Mouse (Mus musculus): ENCODE measurements around the gene Nexn. TPM values are rescaled to one million over a fixed set of nuclear protein-coding genes. Genes with fewer than 3 reads are reported as not detected.

The Nexn gene
- polyA plus RNA-seq, 1 experiment from 2014 or later, result 6.1 TPM

- Histone ChIP-seq H3K4me2 (replicated peaks; ENCODE audit: low read depth, low read length) (peak overlapping the region; percentile 23; the same call in 1 of the 2 replicates), H3K9ac (ENCODE audit: low read depth, low read length) (no peak overlapping the region), H3K4me3 (ENCODE audit: low read depth, low read length) (peak overlapping the region; percentile 13; the same call in 1 of the 2 replicates), H3K9me3 (ENCODE audit: control insufficient read depth, low read length) (no peaks in the 10 kb centered on the region), H3K27me3 (ENCODE audit: control insufficient read depth, insufficient read depth, low read length) (no peaks in the 10 kb centered on the region), H3K27ac (ENCODE audit: low read depth, low read length) (no peak overlapping the region), H3K4me1 (replicated peaks; ENCODE audit: control insufficient read depth, insufficient read depth, low read length) (peaks cover 11% of the 10 kb centered on the region; the same call in 1 of the 2 replicates), H3K36me3 (ENCODE audit: control insufficient read depth, insufficient read depth, low read length) (no peaks in the 10 kb centered on the region)
- 81% methylated on average over 3 of the region's 3 CpGs for WGBS
- ATAC-seq (ENCODE audit: low FRiP score), result no peak
- DNase-seq (ENCODE audit: low spot score), result no peak
Observed at GRCm38 (mm10) chr3:152213416-152213815, 52.7 kb downstream of the Nexn start.

- DNase-seq (ENCODE audit: low spot score) (no peak), ATAC-seq (ENCODE audit: low FRiP score) (no peak)
- Histone ChIP-seq H3K27me3 (ENCODE audit: control insufficient read depth, insufficient read depth, low read length) (no peaks in the 10 kb centered on the region), H3K4me1 (replicated peaks; ENCODE audit: control insufficient read depth, insufficient read depth, low read length) (peaks cover 11% of the 10 kb centered on the region; the same call in 1 of the 2 replicates), H3K9ac (ENCODE audit: low read depth, low read length) (peak overlapping the region; percentile 100), H3K36me3 (ENCODE audit: control insufficient read depth, insufficient read depth, low read length) (no peaks in the 10 kb centered on the region), H3K27ac (ENCODE audit: low read depth, low read length) (no peak overlapping the region), H3K9me3 (ENCODE audit: control insufficient read depth, low read length) (no peaks in the 10 kb centered on the region), H3K4me2 (replicated peaks; ENCODE audit: low read depth, low read length) (peak overlapping the region; percentile 86), H3K4me3 (ENCODE audit: low read depth, low read length) (peak overlapping the region; percentile 98)
- WGBS, result 50% methylated on average over 7 of the region's 7 CpGs
Observed at GRCm38 (mm10) chr3:152211731-152212279, 54.3 kb downstream of the Nexn start.

- no peaks in the 10 kb centered on the region for H3K27me3 ChIP-seq (ENCODE audit: control insufficient read depth, insufficient read depth, low read length)
- H3K4me3 ChIP-seq (ENCODE audit: low read depth, low read length), result peak overlapping the region; percentile 98
- no peaks in the 10 kb centered on the region for H3K9me3 ChIP-seq (ENCODE audit: control insufficient read depth, low read length)
- H3K9ac ChIP-seq (ENCODE audit: low read depth, low read length), result peak overlapping the region; percentile 100
- no peaks in the 10 kb centered on the region for H3K36me3 ChIP-seq (ENCODE audit: control insufficient read depth, insufficient read depth, low read length)
- H3K4me1 ChIP-seq (replicated peaks; ENCODE audit: control insufficient read depth, insufficient read depth, low read length), result peaks cover 11% of the 10 kb centered on the region; the same call in 1 of the 2 replicates
- WGBS, result under 1% methylated on average over 40 of the region's 68 CpGs
- DNase-seq (ENCODE audit: low spot score), result peak; percentile 81
- ATAC-seq (ENCODE audit: low FRiP score), result peak; percentile 69
- peak overlapping the region; percentile 86 for H3K4me2 ChIP-seq (replicated peaks; ENCODE audit: low read depth, low read length)
- peak overlapping the region; percentile 100 for H3K27ac ChIP-seq (ENCODE audit: low read depth, low read length)
Observed at GRCm38 (mm10) chr3:152210728-152211391, 55.3 kb downstream of the Nexn start.

GRCm38 (mm10) chr3:152209967-152210634, 56.0 kb downstream of the Nexn start, which contains the start of the genes Dnajb4 and Fubp1:
Gene Dnajb4 (minus strand): TSS chr3:152210302.
Gene Fubp1 (plus strand): TSS chr3:152210422.
- peaks cover 11% of the 10 kb centered on the region; the same call in 1 of the 2 replicates for H3K4me1 ChIP-seq (replicated peaks; ENCODE audit: control insufficient read depth, insufficient read depth, low read length)
- H3K4me3 ChIP-seq (ENCODE audit: low read depth, low read length), result peak within 1 kb of the TSS; percentile 98
- no peaks in the 10 kb centered on the region for H3K27me3 ChIP-seq (ENCODE audit: control insufficient read depth, insufficient read depth, low read length)
- peak; percentile 97 for ATAC-seq (ENCODE audit: low FRiP score)
- WGBS, result 0% methylated on average over 63 of the region's 85 CpGs
- H3K9ac ChIP-seq (ENCODE audit: low read depth, low read length), result peak within 1 kb of the TSS; percentile 100
- DNase-seq (ENCODE audit: low spot score), result peak; percentile 99
- H3K9me3 ChIP-seq (ENCODE audit: control insufficient read depth, low read length), result no peaks in the 10 kb centered on the region
- peak within 1 kb of the TSS; percentile 100 for H3K27ac ChIP-seq (ENCODE audit: low read depth, low read length)
- no peaks in the 10 kb centered on the region for H3K36me3 ChIP-seq (ENCODE audit: control insufficient read depth, insufficient read depth, low read length)
- H3K4me2 ChIP-seq (replicated peaks; ENCODE audit: low read depth, low read length), result peak within 1 kb of the TSS; percentile 86

- Histone ChIP-seq H3K4me3 (ENCODE audit: low read depth, low read length) (peak overlapping the region; percentile 98), H3K4me1 (replicated peaks; ENCODE audit: control insufficient read depth, insufficient read depth, low read length) (peaks cover 11% of the 10 kb centered on the region; the same call in 1 of the 2 replicates), H3K36me3 (ENCODE audit: control insufficient read depth, insufficient read depth, low read length) (no peaks in the 10 kb centered on the region), H3K9me3 (ENCODE audit: control insufficient read depth, low read length) (no peaks in the 10 kb centered on the region), H3K27me3 (ENCODE audit: control insufficient read depth, insufficient read depth, low read length) (no peaks in the 10 kb centered on the region), H3K9ac (ENCODE audit: low read depth, low read length) (peak overlapping the region; percentile 100), H3K4me2 (replicated peaks; ENCODE audit: low read depth, low read length) (peak overlapping the region; percentile 64), H3K27ac (ENCODE audit: low read depth, low read length) (peak overlapping the region; percentile 100)
- ATAC-seq (ENCODE audit: low FRiP score) (peak; percentile 50), DNase-seq (ENCODE audit: low spot score) (peak; percentile 68)
- 8% methylated on average over 25 of the region's 25 CpGs for WGBS
Observed at GRCm38 (mm10) chr3:152209177-152209966, 56.8 kb downstream of the Nexn start.

GRCm38 (mm10) chr3:152208096-152208885, 57.9 kb downstream of the Nexn start:
- DNase-seq (ENCODE audit: low spot score), result no peak
- Histone ChIP-seq H3K4me3 (ENCODE audit: low read depth, low read length) (no peak overlapping the region), H3K9ac (ENCODE audit: low read depth, low read length) (no peak overlapping the region), H3K27me3 (ENCODE audit: control insufficient read depth, insufficient read depth, low read length) (no peaks in the 10 kb centered on the region), H3K4me2 (replicated peaks; ENCODE audit: low read depth, low read length) (0 out of 2 replicates have a peak overlapping the region, but pooled peaks have one; percentile 19), H3K27ac (ENCODE audit: low read depth, low read length) (no peak overlapping the region), H3K4me1 (replicated peaks; ENCODE audit: control insufficient read depth, insufficient read depth, low read length) (peaks cover 11% of the 10 kb centered on the region; the same call in 1 of the 2 replicates), H3K36me3 (ENCODE audit: control insufficient read depth, insufficient read depth, low read length) (no peaks in the 10 kb centered on the region), H3K9me3 (ENCODE audit: control insufficient read depth, low read length) (no peaks in the 10 kb centered on the region)
- ATAC-seq (ENCODE audit: low FRiP score), result no peak
- 93% methylated on average over 7 of the region's 7 CpGs for WGBS

- H3K27me3 ChIP-seq (ENCODE audit: control insufficient read depth, insufficient read depth, low read length), result no peaks in the 10 kb centered on the region
- H3K4me3 ChIP-seq (ENCODE audit: low read depth, low read length), result no peak overlapping the region
- no peak overlapping the region for H3K9ac ChIP-seq (ENCODE audit: low read depth, low read length)
- WGBS, result 95% methylated on average over 4 of the region's 4 CpGs
- no peaks in the 10 kb centered on the region for H3K36me3 ChIP-seq (ENCODE audit: control insufficient read depth, insufficient read depth, low read length)
- no peak overlapping the region for H3K4me2 ChIP-seq (replicated peaks; ENCODE audit: low read depth, low read length)
- peaks cover 5% of the 10 kb centered on the region; the same call in 1 of the 2 replicates for H3K4me1 ChIP-seq (replicated peaks; ENCODE audit: control insufficient read depth, insufficient read depth, low read length)
- no peak for ATAC-seq (ENCODE audit: low FRiP score)
- no peak overlapping the region for H3K27ac ChIP-seq (ENCODE audit: low read depth, low read length)
- DNase-seq (ENCODE audit: low spot score), result no peak
- H3K9me3 ChIP-seq (ENCODE audit: control insufficient read depth, low read length), result no peaks in the 10 kb centered on the region
Observed at GRCm38 (mm10) chr3:152207156-152207555, 59.0 kb downstream of the Nexn start.

All from hindbrain, embryonic 11.5 days (tissue).